Mouse (Mus musculus) bone marrow, adult 2 months (tissue): ENCODE data around the gene Mlst8.

Experiments
- CTCF ChIP-seq: fragments of 200-500 bp; IDR thresholded peaks from 2 replicates; pipeline ENCODE4 v1.5.1; 2011; ENCODE audit warnings: low read length, control low read depth; ENCODE audit not compliant: control insufficient read depth, insufficient read depth
- POLR2A ChIP-seq: fragments of 200-500 bp; IDR thresholded peaks from 2 replicates; pipeline ENCODE4 v1.6.1; 2011; ENCODE audit warnings: low read depth, mild to moderate bottlenecking, control low read depth, low read length, borderline replicate concordance; ENCODE audit not compliant: control insufficient read depth

DNA sequence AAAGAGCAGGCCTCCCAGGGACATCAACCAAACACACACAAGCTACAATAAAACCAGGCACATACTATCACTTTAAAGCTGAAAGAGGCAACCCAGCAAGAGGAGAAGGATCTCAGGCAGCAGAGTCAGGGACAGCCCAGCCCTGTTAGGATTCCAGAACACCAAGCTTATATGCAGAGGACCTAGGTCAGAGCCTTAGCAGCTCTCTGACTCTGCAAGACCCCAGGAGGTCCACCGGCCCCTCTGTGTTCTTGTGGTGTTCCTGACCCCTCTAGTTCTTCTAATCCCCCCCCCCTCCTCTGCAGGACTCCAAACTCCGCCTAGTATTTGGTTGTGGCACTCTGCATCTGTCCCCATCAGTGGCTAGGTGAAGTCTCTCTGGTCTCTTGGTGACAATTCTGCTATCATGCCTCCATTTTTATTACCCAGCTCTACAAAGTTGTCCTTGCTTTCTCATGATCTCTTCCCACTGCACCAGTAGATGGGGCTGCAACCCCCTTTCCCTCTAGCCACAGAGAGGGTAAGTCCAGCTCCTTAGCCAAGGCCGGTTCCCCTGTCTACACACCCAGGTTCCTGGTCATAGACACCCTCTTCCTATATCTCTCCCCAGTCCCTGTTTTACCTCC is 1.4 kb upstream of the Mlst8 start:
- TF ChIP-seq POLR2A (no peak), CTCF (peak; percentile 21; the same call in 1 of the 2 replicates)
